Mouse (Mus musculus) lung, postnatal 0 days (tissue): ENCODE results near the gene Dusp14.

Experiments
- CTCF ChIP-seq: IDR thresholded peaks from 2 replicates; pipeline ENCODE4 v1.5.1; 2016; ENCODE audit warnings: antibody characterized with exemption, mild to moderate bottlenecking
- EP300 ChIP-seq: IDR thresholded peaks from 2 replicates; pipeline ENCODE4 v1.6.1; 2016; ENCODE audit warnings: antibody characterized with exemption, mild to moderate bottlenecking, control low read depth

- no peak for TF ChIP-seq CTCF
- TF ChIP-seq EP300 = peak; percentile 69
These were observed 5.0 kb upstream of the Dusp14 start for GRCm38 (mm10) chr11:84073816-84074764.
